Mouse (Mus musculus): ENCODE measurements around the gene Hlf. TPM values are rescaled to one million over a fixed set of nuclear protein-coding genes. Genes with fewer than 3 reads are reported as not detected.

The Hlf gene
- polyA plus RNA-seq, 1 experiment, result 0.02 TPM

DNA sequence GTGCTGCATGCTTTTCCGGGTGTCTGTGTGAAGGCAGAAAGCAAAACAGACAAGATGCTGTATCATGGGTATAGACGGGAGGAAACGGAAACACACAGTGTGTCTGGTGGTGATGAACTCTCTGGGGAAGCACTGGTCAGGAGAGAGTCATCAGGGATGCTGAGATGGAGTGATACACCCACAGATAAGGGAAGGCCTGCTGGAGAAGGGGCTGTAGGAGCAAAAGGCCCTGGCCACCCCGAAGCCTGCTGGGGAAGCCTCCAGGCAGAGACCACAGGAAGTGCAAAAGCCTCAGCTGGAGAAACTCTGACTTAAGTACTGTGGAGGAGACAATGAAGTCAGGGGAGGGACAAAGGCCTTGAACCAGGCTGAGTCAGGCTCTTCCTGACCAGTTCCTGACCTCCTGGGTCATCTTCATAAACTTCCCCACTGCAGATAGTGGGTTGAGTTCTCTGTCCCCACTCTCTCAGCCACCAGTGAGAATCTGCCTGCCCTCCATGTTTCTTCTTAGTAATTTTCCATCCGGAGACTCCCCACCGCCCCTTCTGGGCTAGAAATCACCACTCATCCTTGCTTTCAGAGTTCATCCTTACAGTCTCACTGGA, 104.0 kb downstream of the Hlf start:
- no peak overlapping the region for H3ac ChIP-seq (ENCODE audit: control insufficient read depth, insufficient read length)
- no peaks in the 10 kb centered on the region for H3K79me2 ChIP-seq (ENCODE audit: control insufficient read depth, insufficient read depth)
- TF ChIP-seq MYOG (IDR thresholded peaks at IDR 0.05; ENCODE audit: control insufficient read depth in 1 of 3, insufficient read depth in 1 of 3, insufficient read length in 2 of 3, low read depth in 2 of 3) (no peak), USF1 (IDR thresholded peaks at IDR 0.05; ENCODE audit: low read depth) (no peak), MAX (IDR thresholded peaks at IDR 0.05; ENCODE audit: low read depth) (no peak), MYOD1 (IDR thresholded peaks at IDR 0.05; ENCODE audit: control insufficient read depth in 1 of 3, insufficient read length in 2 of 3, low read depth in 2 of 3) (no peak), REST (IDR thresholded peaks at IDR 0.05; ENCODE audit: insufficient read depth, insufficient read length) (no peak), TCF12 (IDR thresholded peaks at IDR 0.05; ENCODE audit: insufficient read depth, poor library complexity, severe bottlenecking) (no peak), POLR2A (IDR thresholded peaks at IDR 0.05; ENCODE audit: insufficient read length, low read depth) (no peak), E2F4 (IDR thresholded peaks at IDR 0.05; ENCODE audit: insufficient read depth) (no peak), CEBPB (IDR thresholded peaks at IDR 0.05; ENCODE audit: insufficient read depth, poor library complexity, severe bottlenecking) (no peak), SRF (IDR thresholded peaks at IDR 0.05; ENCODE audit: control insufficient read depth, insufficient read length, low read depth) (no peak), POLR2AphosphoS2 (IDR thresholded peaks at IDR 0.05; ENCODE audit: insufficient read length, low read depth) (no peak)

More for the DNA sequence above, 104.0 kb downstream of the Hlf start:
- Histone ChIP-seq H3K4me3 (no peak overlapping the region), H3K27me3 (ENCODE audit: control insufficient read depth, insufficient read depth, insufficient read length) (no peaks in the 10 kb centered on the region), H3K4me2 (ENCODE audit: low read depth) (peak overlapping the region; percentile 46), H3K36me3 (ENCODE audit: control insufficient read depth, insufficient read depth) (no peaks in the 10 kb centered on the region)

Other genes with a start within 250 kb of the Hlf start
- 3.0 TPM for gene Gm45716, start 203.2 kb downstream of the Hlf start, polyA plus RNA-seq (2012; fragmentation: generic; extraction: Trizol)
- 36.0 TPM for gene Mmd, start 141.4 kb downstream of the Hlf start, polyA plus RNA-seq (2012; fragmentation: generic; extraction: Trizol)
- gene Stxbp4, start 247.2 kb upstream of the Hlf start, polyA plus RNA-seq (2012; fragmentation: generic; extraction: Trizol), result 2.9 TPM
- 12.4 TPM for gene Cox11, start 247.3 kb upstream of the Hlf start, polyA plus RNA-seq (2012; fragmentation: generic; extraction: Trizol)

Data from myocyte (in vitro differentiated cells).